Mouse (Mus musculus): ENCODE measurements around the gene Ttc29.

Ttc29 gene

GRCm38 (mm10) chr8:78277411-78277810 lies 64.3 kb downstream of the Ttc29 start:
- no peak for DNase-seq (ENCODE audit: extremely low spot score, low spot score)

- no peak for DNase-seq (ENCODE audit: extremely low spot score, low spot score)
These were observed 65.5 kb downstream of the Ttc29 start for GRCm38 (mm10) chr8:78278598-78278997.

GRCm38 (mm10) chr8:78284805-78285204 lies 71.7 kb downstream of the Ttc29 start:
- no peak for DNase-seq (ENCODE audit: extremely low spot score, low spot score)

- no peak for DNase-seq (ENCODE audit: extremely low spot score, low spot score)
These were observed 72.3 kb downstream of the Ttc29 start for GRCm38 (mm10) chr8:78285366-78285765.

GRCm38 (mm10) chr8:78289374-78289971 lies 76.4 kb downstream of the Ttc29 start:
- no peak for DNase-seq (ENCODE audit: extremely low spot score, low spot score)

GRCm38 (mm10) chr8:78290274-78290673 lies 77.2 kb downstream of the Ttc29 start:
- no peak for DNase-seq (ENCODE audit: extremely low spot score, low spot score)

- DNase-seq (ENCODE audit: extremely low spot score, low spot score), result no peak
These were observed 82.4 kb downstream of the Ttc29 start for GRCm38 (mm10) chr8:78295494-78295893.

GRCm38 (mm10) chr8:78303579-78303978 lies 90.5 kb downstream of the Ttc29 start:
- DNase-seq (ENCODE audit: extremely low spot score, low spot score), result no peak

GRCm38 (mm10) chr8:78306604-78307003 lies 93.5 kb downstream of the Ttc29 start:
- no peak for DNase-seq (ENCODE audit: extremely low spot score, low spot score)

GRCm38 (mm10) chr8:78307131-78307530 lies 94.0 kb downstream of the Ttc29 start:
- no peak for DNase-seq (ENCODE audit: extremely low spot score, low spot score)

- no peak for DNase-seq (ENCODE audit: extremely low spot score, low spot score)
These were observed 96.4 kb downstream of the Ttc29 start for GRCm38 (mm10) chr8:78309539-78309938.

GRCm38 (mm10) chr8:78315576-78315975 lies 102.5 kb downstream of the Ttc29 start:
- DNase-seq (ENCODE audit: extremely low spot score, low spot score), result no peak

GRCm38 (mm10) chr8:78317666-78318065 lies 104.6 kb downstream of the Ttc29 start:
- no peak for DNase-seq (ENCODE audit: extremely low spot score, low spot score)

GRCm38 (mm10) chr8:78323391-78323790 lies 110.3 kb downstream of the Ttc29 start:
- DNase-seq (ENCODE audit: extremely low spot score, low spot score), result no peak

GRCm38 (mm10) chr8:78340689-78341529 lies 127.8 kb downstream of the Ttc29 start:
- no peak for DNase-seq (ENCODE audit: extremely low spot score, low spot score)

GRCm38 (mm10) chr8:78342151-78342550 lies 129.1 kb downstream of the Ttc29 start:
- DNase-seq (ENCODE audit: extremely low spot score, low spot score), result no peak

- DNase-seq (ENCODE audit: extremely low spot score, low spot score), result no peak
These were observed 130.9 kb downstream of the Ttc29 start for GRCm38 (mm10) chr8:78344006-78344405.

- no peak for DNase-seq (ENCODE audit: extremely low spot score, low spot score)
These were observed 132.6 kb downstream of the Ttc29 start for GRCm38 (mm10) chr8:78345705-78346104.

- no peak for DNase-seq (ENCODE audit: extremely low spot score, low spot score)
These were observed 133.1 kb downstream of the Ttc29 start for GRCm38 (mm10) chr8:78346131-78346621.

GRCm38 (mm10) chr8:78353902-78354301 lies 140.8 kb downstream of the Ttc29 start:
- DNase-seq (ENCODE audit: extremely low spot score, low spot score), result no peak

GRCm38 (mm10) chr8:78354801-78355200 lies 141.7 kb downstream of the Ttc29 start:
- no peak for DNase-seq (ENCODE audit: extremely low spot score, low spot score)

GRCm38 (mm10) chr8:78390756-78391155 lies 177.7 kb downstream of the Ttc29 start:
- no peak for DNase-seq (ENCODE audit: extremely low spot score, low spot score)

- no peak for DNase-seq (ENCODE audit: extremely low spot score, low spot score)
These were observed 206.2 kb downstream of the Ttc29 start for GRCm38 (mm10) chr8:78419272-78419671.
